Mouse (Mus musculus) kidney, postnatal 10 days (tissue): ENCODE data around the gene Serpinb6e.

Source experiments
- DNase-seq: peaks from one replicate; pipeline ENCODE4 v3.0.0; 2021; ENCODE audit warnings: mixed read lengths

Serpinb6e gene

DNA sequence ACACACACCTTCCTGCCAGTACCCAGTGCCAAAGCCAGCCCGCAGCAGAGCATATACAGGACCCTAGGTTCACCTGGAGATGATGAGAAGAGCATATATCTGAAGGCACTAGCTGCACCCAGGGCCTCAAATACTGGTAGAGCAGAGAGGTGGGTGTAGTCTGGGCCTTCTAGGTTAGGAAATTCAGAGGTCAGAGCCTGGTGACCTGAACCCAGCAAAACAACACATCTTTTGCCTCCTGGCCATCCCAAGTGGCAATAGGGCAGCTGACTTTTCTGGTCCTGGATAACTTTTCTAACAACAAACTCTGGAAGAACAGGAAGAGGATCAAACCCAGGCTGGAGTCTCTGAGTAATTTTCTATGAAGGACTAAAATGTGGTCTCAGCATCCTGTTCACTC is at the start of gene Serpinb6e:
Gene Serpinb6e (minus strand): TSS at position 101 of the 400 bp plus-strand sequence.
- no peak for DNase-seq

DNA sequence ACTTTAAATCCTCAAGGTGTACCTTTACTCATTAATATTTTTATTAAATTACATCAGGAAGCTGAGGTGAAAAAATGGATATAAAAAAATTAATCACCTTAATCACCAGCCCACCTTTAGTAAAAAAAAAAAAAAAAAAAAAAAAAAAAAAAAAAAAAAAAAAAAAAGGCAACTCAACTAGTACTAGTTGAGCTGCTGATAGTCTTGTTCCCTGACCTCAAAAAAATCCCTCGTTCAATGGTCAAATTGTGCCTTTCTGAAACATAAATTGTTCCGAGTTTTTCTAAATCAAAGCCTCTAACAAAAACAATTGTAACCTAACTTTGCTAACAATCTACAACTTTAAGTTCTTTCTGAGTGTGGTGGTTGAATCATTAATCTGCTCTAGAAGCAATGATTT is 12.5 kb downstream of the Serpinb6e start:
- DNase-seq, result no peak

- DNase-seq, result no peak
These were observed 19.8 kb downstream of the Serpinb6e start for GRCm38 (mm10) chr13:33823421-33823820.

DNA sequence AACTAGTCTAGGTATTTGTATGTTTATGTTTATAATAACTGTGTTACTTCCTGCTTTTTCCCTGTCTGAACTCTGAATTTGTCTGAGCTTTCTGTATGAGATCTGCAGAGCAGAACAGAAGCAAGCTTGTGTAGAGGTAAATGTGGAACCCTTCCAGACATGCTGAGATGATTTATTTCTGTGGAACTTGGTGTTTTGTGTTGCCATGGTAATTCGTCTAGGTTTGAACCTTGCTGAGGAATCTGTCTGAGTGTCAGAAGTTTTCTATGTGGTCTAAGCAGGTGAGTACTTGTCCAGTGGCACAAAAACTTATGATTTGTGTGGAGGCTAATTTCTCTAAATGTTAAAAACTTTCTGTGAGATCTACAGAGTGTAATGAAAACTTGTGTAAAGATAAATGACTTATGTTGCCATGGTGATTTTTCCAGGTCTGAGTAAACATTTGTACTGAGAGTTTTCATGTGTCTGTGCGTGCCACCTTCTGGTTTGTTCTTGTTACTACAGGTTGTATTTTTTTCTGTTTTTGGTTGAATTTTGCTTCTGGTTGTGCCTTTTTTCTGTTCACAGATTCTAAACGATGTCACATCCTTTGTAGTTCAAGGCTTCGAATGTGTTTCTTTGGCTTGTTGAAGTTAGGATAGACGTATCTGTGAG is 21.6 kb downstream of the Serpinb6e start:
- DNase-seq, result no peak
